Mouse (Mus musculus) forebrain, embryonic 11.5 days (tissue): ENCODE results near the gene Ghrhr. TPM values are rescaled to one million over a fixed set of nuclear protein-coding genes. Genes with fewer than 3 reads are reported as not detected.
A peak's percentile ranks its signal among the peaks of the same experiment; 100 is the strongest.

Source experiments
- ATAC-seq: fragments of 200-750 bp; cut with Nextera tagmentation; replicated peaks from 2 replicates; pipeline ENCODE4 v1.8.0; 2017; ENCODE audit warnings: moderate TSS enrichment; ENCODE audit not compliant: low FRiP score
- DNase-seq: peaks from one replicate; pipeline ENCODE4 v3.0.0-alpha.2; 2017; ENCODE audit warnings: low spot score
- H3K27ac ChIP-seq: fragments of 300-500 bp; sonication (generic); 2 replicates; pipeline ENCODE4 v1.5.1; 2014; ENCODE audit warnings: low read depth, low read length
- H3K27me3 ChIP-seq: fragments of 300-500 bp; sonication (generic); 2 replicates; pipeline ENCODE4 v1.6.1; 2014; ENCODE audit warnings: mild to moderate bottlenecking, low read length, mixed read lengths; ENCODE audit not compliant: control insufficient read depth, insufficient read depth
- H3K36me3 ChIP-seq: fragments of 300-500 bp; sonication (generic); 2 replicates; pipeline ENCODE4 v1.6.1; 2014; ENCODE audit warnings: mild to moderate bottlenecking, low read length, moderate library complexity, mixed read lengths; ENCODE audit not compliant: control insufficient read depth, insufficient read depth
- H3K4me1 ChIP-seq: fragments of 300-500 bp; sonication (generic); replicated peaks from 2 replicates; pipeline ENCODE4 v1.6.1; 2014; ENCODE audit warnings: low read length, mixed read lengths; ENCODE audit not compliant: control insufficient read depth, insufficient read depth
- H3K4me2 ChIP-seq: fragments of 300-500 bp; sonication (generic); 2 replicates; pipeline ENCODE4 v1.6.1; 2014; ENCODE audit warnings: low read depth, mild to moderate bottlenecking, low read length, moderate library complexity, mixed read lengths; ENCODE audit not compliant: severe bottlenecking
- H3K4me3 ChIP-seq: fragments of 300-500 bp; sonication (generic); 2 replicates; pipeline ENCODE4 v1.5.1; 2014; ENCODE audit warnings: low read depth, low read length
- H3K9ac ChIP-seq: fragments of 300-500 bp; sonication (generic); 2 replicates; pipeline ENCODE4 v1.6.1; 2014; ENCODE audit warnings: low read length
- H3K9me3 ChIP-seq: fragments of 300-500 bp; sonication (generic); 2 replicates; pipeline ENCODE4 v1.6.1; 2016; ENCODE audit warnings: low read length, mixed read lengths; ENCODE audit not compliant: control insufficient read depth
- WGBS: fragments of 180-500 bp; shearing (Covaris S2); extraction: QIAGEN DNeasy Blood & Tissue Kit; methylation state at CpG from one replicate; pipeline ENCODE4 v1.1.7; 2014; 5-methylcytosine and 5-hydroxymethylcytosine counted together
- polyA plus RNA-seq: library from polyadenylated mRNA; unstranded; fragments of >200 nt; fragmentation: Nextera tagmentation; extraction: Ambion mirVana; gene quantifications from 2 replicates; pipeline ENCODE4 v1.2.1, GENCODE M21; 2014

The Ghrhr gene
- polyA plus RNA-seq, 1 experiment from 2014 or later = not detected

DNA sequence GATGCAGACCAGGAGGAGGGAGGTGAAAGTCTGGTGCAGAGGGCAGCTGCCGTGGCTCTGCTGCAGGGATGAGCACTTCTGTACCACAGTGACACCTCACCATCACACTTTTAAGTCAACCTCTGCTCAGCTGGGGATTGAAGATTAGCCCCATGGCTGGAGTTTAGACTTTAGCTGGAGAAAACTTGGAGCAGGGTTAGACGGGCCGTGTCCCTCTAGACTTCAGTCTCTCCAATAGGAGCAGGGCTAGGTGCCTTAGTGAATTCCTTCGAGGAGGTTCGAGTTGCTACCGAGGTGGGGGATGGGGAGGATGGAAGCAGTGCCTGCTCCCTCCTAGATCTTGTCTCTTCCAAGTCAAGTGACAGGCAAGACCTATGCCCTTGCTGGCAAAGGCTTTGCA lies 38.0 kb upstream of the Ghrhr start:
- Histone ChIP-seq H3K4me3 (no peak overlapping the region), H3K4me1 (no peaks in the 10 kb centered on the region), H3K27me3 (no peaks in the 10 kb centered on the region; the same call in 1 of the 2 replicates), H3K9me3 (no peaks in the 10 kb centered on the region), H3K36me3 (no peaks in the 10 kb centered on the region), H3K27ac (no peak overlapping the region), H3K9ac (no peak overlapping the region), H3K4me2 (no peak overlapping the region)
- ATAC-seq = no peak
- 51% methylated on average over 6 of the region's 6 CpGs for WGBS
- no peak for DNase-seq

- Histone ChIP-seq H3K9ac (no peak overlapping the region), H3K27ac (no peak overlapping the region), H3K4me1 (no peaks in the 10 kb centered on the region), H3K9me3 (no peaks in the 10 kb centered on the region), H3K4me2 (no peak overlapping the region), H3K4me3 (no peak overlapping the region), H3K36me3 (no peaks in the 10 kb centered on the region), H3K27me3 (no peaks in the 10 kb centered on the region; the same call in 1 of the 2 replicates)
- ATAC-seq = no peak
- 86% methylated on average over 9 of the region's 9 CpGs for WGBS
- DNase-seq = no peak
Observed at GRCm38 (mm10) chr6:55338934-55339825, 36.9 kb upstream of the Ghrhr start.

DNA sequence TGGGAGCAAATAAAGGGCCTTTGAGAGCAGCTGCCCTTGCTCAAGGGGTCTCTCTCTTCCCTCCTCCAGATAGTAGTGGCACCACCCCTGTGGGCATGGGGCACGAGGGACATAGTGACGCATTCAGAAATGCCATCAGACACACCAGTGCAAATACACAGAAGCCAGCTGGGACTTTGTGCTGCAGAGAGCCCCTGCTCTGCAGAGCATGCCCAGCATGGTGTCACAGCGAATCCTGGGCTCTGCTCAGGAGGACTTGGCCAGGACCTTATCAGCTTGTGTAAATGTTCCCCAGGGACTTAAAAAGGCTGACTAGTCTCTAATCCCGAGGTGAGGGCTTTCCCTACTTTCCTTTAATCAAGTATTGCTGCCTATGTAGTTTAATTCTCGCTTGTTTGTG lies 34.4 kb upstream of the Ghrhr start:
- Histone ChIP-seq H3K4me2 (no peak overlapping the region), H3K9me3 (no peaks in the 10 kb centered on the region), H3K27me3 (no peaks in the 10 kb centered on the region; the same call in none of the 2 replicates), H3K36me3 (no peaks in the 10 kb centered on the region), H3K27ac (no peak overlapping the region), H3K4me3 (no peak overlapping the region), H3K4me1 (no peaks in the 10 kb centered on the region), H3K9ac (no peak overlapping the region)
- no peak for ATAC-seq
- no peak for DNase-seq
- 35% methylated on average over 5 of the region's 5 CpGs for WGBS

DNA sequence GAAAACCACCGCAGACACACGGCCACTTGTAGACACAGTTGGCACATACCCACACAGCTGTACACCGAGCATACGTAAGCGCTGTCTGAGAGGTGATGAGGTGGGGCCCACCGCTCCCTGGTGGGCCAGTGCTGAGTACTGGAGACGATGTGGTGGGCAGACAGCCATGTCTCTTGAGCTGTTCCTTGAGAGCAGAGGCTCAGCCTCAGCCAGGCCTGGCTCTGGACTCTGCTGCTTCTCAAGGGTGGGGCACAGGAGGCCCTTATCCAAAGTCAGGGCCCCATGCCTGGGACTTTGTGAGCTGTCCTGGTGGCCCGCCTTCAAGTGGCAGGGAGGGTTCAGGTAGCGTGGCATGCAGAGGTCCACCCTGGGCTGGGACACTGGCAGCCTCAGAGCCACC lies 33.8 kb upstream of the Ghrhr start:
- no peak overlapping the region for H3K27ac ChIP-seq
- DNase-seq (no peak), ATAC-seq (no peak)
- no peaks in the 10 kb centered on the region for H3K4me1 ChIP-seq
- no peak overlapping the region for H3K4me2 ChIP-seq
- H3K9me3 ChIP-seq = no peaks in the 10 kb centered on the region
- H3K4me3 ChIP-seq = no peak overlapping the region
- H3K36me3 ChIP-seq = no peaks in the 10 kb centered on the region
- 87% methylated on average over 9 of the region's 9 CpGs for WGBS
- no peak overlapping the region for H3K9ac ChIP-seq
- H3K27me3 ChIP-seq = no peaks in the 10 kb centered on the region; the same call in none of the 2 replicates

DNA sequence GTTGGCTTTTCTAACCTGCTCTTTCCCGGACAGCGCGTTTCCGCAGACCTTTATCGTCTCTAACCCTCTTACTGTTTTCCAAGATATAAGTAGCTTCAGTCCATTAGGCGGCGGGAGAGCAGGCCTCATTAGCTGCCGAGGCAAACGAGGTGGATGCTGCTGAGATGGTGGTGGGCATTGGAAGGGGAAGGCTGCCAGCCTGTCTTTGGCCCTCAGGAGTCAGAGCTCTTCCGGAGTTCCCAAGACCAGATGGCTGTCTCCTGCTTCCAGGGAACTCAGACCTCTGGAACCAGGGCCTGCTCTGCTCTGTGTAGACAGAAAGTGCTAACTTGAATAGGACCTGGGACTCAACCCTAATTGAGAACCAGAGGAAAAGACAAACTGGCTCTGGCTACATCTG lies 32.6 kb upstream of the Ghrhr start:
- no peak overlapping the region for H3K4me2 ChIP-seq
- 83% methylated on average over 10 of the region's 10 CpGs for WGBS
- H3K4me1 ChIP-seq = no peaks in the 10 kb centered on the region
- H3K9ac ChIP-seq = no peak overlapping the region
- DNase-seq (peak; percentile 44), ATAC-seq (no peak)
- H3K4me3 ChIP-seq = no peak overlapping the region
- H3K36me3 ChIP-seq = no peaks in the 10 kb centered on the region
- no peaks in the 10 kb centered on the region; the same call in none of the 2 replicates for H3K27me3 ChIP-seq
- H3K9me3 ChIP-seq = no peaks in the 10 kb centered on the region
- H3K27ac ChIP-seq = no peak overlapping the region

GRCm38 (mm10) chr6:55344291-55345016 lies 31.6 kb upstream of the Ghrhr start:
- no peaks in the 10 kb centered on the region; the same call in none of the 2 replicates for H3K27me3 ChIP-seq
- no peak overlapping the region for H3K9ac ChIP-seq
- no peaks in the 10 kb centered on the region for H3K9me3 ChIP-seq
- H3K4me2 ChIP-seq = no peak overlapping the region
- no peaks in the 10 kb centered on the region for H3K4me1 ChIP-seq
- WGBS = 87% methylated on average over 9 of the region's 9 CpGs
- H3K36me3 ChIP-seq = no peaks in the 10 kb centered on the region
- no peak overlapping the region for H3K27ac ChIP-seq
- DNase-seq (peak; percentile 28), ATAC-seq (no peak)
- no peak overlapping the region for H3K4me3 ChIP-seq

DNA sequence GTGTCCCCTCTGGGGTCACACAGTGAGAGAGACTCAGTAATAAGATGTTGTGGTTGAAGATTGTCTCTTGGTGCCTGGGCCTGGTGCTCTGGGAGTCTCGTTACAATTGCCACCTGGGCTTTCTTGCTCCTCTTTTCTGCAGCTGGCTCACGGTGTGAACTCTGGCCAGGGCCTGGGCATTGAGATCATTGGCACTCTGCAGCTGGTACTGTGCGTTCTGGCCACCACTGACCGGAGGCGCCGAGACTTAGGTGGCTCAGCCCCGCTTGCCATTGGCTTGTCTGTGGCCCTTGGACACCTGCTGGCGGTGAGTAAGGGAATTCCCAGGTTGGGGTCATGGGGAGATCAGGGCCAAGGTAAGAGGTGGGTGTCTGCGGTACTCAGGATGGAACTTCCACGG lies 30.8 kb upstream of the Ghrhr start:
- Histone ChIP-seq H3K4me2 (no peak overlapping the region), H3K4me3 (no peak overlapping the region), H3K9ac (no peak overlapping the region), H3K27ac (no peak overlapping the region), H3K4me1 (no peaks in the 10 kb centered on the region), H3K9me3 (no peaks in the 10 kb centered on the region), H3K27me3 (no peaks in the 10 kb centered on the region; the same call in none of the 2 replicates), H3K36me3 (no peaks in the 10 kb centered on the region)
- ATAC-seq = no peak
- peak; percentile 35 for DNase-seq
- WGBS = 87% methylated on average over 10 of the region's 10 CpGs

GRCm38 (mm10) chr6:55346491-55346890 lies 29.6 kb upstream of the Ghrhr start:
- Histone ChIP-seq H3K4me2 (no peak overlapping the region), H3K9me3 (no peaks in the 10 kb centered on the region), H3K36me3 (no peaks in the 10 kb centered on the region), H3K4me3 (no peak overlapping the region), H3K27me3 (no peaks in the 10 kb centered on the region; the same call in 1 of the 2 replicates), H3K4me1 (no peaks in the 10 kb centered on the region), H3K27ac (no peak overlapping the region), H3K9ac (no peak overlapping the region)
- ATAC-seq (no peak), DNase-seq (peak; percentile 37)
- 91% methylated on average over 7 of the region's 7 CpGs for WGBS
